Mouse (Mus musculus): ENCODE measurements around the gene Myo10.
"Not testable (repeated sequence)": the region's sequence is repeated elsewhere in the genome, so short reads cannot be mapped to it uniquely, and the experiment has no call there.

GRCm38 (mm10) chr15:25718104-25718503 lies 95.8 kb downstream of the Myo10 start:
- not testable (repeated sequence) for TF ChIP-seq POLR2A (IDR thresholded peaks at IDR 0.05; ENCODE audit: low read depth, low read length); CTCF (conservative IDR thresholded peaks at IDR 0.05; ENCODE audit: insufficient read depth, insufficient read length, low read depth, low read length)

Measured in kidney, adult 2 months (tissue).